Mouse (Mus musculus) liver, postnatal 0 days (tissue): ENCODE measurements at regions not wholly inside any gene's neighbourhood (a gene's known extent, or its start where the extent isn't known, plus 50 kb on each side); places are given as distances from the start of the nearest gene placed in this dataset.

ENCODE experiments used
- ATAC-seq: fragments of 200-750 bp; cut with Nextera tagmentation; 2 replicates; pipeline ENCODE4 v1.8.0; 2017; ENCODE audit warnings: mild to moderate bottlenecking, moderate library complexity
- DNase-seq: peaks from one replicate; pipeline ENCODE4 v3.0.0-alpha.2; 2016
- H3K27ac ChIP-seq: fragments of 300-500 bp; sonication (generic); 2 replicates; pipeline ENCODE4 v1.5.1; 2014; ENCODE audit warnings: antibody characterized with exemption, moderate library complexity, mild to moderate bottlenecking, low read depth
- H3K27me3 ChIP-seq: fragments of 300-500 bp; sonication (generic); 2 replicates; pipeline ENCODE4 v1.6.1; 2014; ENCODE audit warnings: low read length, control low read depth, mixed read lengths; ENCODE audit not compliant: insufficient read depth
- H3K36me3 ChIP-seq: fragments of 300-500 bp; sonication (generic); replicated peaks from 2 replicates; pipeline ENCODE4 v1.6.1; 2014; ENCODE audit warnings: mild to moderate bottlenecking, control low read depth, low read length, moderate library complexity, mixed read lengths; ENCODE audit not compliant: insufficient read depth
- H3K4me1 ChIP-seq: fragments of 300-500 bp; sonication (generic); 2 replicates; pipeline ENCODE4 v1.6.1; 2014; ENCODE audit warnings: antibody characterized with exemption, mild to moderate bottlenecking, control low read depth; ENCODE audit not compliant: insufficient read depth
- H3K4me2 ChIP-seq: fragments of 300-500 bp; sonication (generic); 2 replicates; pipeline ENCODE4 v1.6.1; 2014; ENCODE audit warnings: low read depth, mild to moderate bottlenecking, low read length, moderate library complexity, mixed read lengths
- H3K4me3 ChIP-seq: fragments of 300-500 bp; sonication (generic); 2 replicates; pipeline ENCODE4 v1.5.1; 2014; ENCODE audit warnings: low read depth, low read length
- H3K9ac ChIP-seq: fragments of 300-500 bp; sonication (generic); replicated peaks from 2 replicates; pipeline ENCODE4 v1.6.1; 2014; ENCODE audit warnings: mild to moderate bottlenecking, moderate library complexity
- H3K9me3 ChIP-seq: fragments of 300-500 bp; sonication (generic); 2 replicates; pipeline ENCODE4 v1.6.1; 2016; ENCODE audit warnings: mild to moderate bottlenecking, control low read depth, low read length, mixed read lengths
- CTCF ChIP-seq: sonication (generic); IDR thresholded peaks from 2 replicates; pipeline ENCODE4 v1.5.1; 2016; ENCODE audit warnings: antibody characterized with exemption, low read depth
- EP300 ChIP-seq: IDR thresholded peaks from 2 replicates; pipeline ENCODE4 v1.6.1; 2016; ENCODE audit warnings: antibody characterized with exemption, low read depth, mild to moderate bottlenecking
- WGBS: fragments of 180-500 bp; shearing (Covaris S2); extraction: QIAGEN DNeasy Blood & Tissue Kit; methylation state at CpG from one replicate; pipeline ENCODE4 v1.1.7; 2014; ENCODE audit not compliant: insufficient replicate concordance; 5-methylcytosine and 5-hydroxymethylcytosine counted together

- no peak overlapping the region for H3K9ac ChIP-seq
- no peaks in the 10 kb centered on the region for H3K9me3 ChIP-seq
- H3K4me3 ChIP-seq, result no peak overlapping the region
- DNase-seq (no peak), ATAC-seq (no peak)
- H3K4me1 ChIP-seq, result no peaks in the 10 kb centered on the region
- H3K4me2 ChIP-seq, result no peak overlapping the region
- no peak overlapping the region for H3K27ac ChIP-seq
- H3K27me3 ChIP-seq, result no peaks in the 10 kb centered on the region
- 59% methylated on average over 6 of the region's 6 CpGs for WGBS
- H3K36me3 ChIP-seq, result no peaks in the 10 kb centered on the region
- no peak for TF ChIP-seq CTCF
- no peak for TF ChIP-seq EP300
These were observed 132.8 kb upstream of the Chd6 start for GRCm38 (mm10) chr2:161241665-161242064.

GRCm38 (mm10) chr2:161237280-161237819 lies 128.5 kb upstream of the Chd6 start:
- Histone ChIP-seq H3K27me3 (no peaks in the 10 kb centered on the region), H3K36me3 (no peaks in the 10 kb centered on the region), H3K27ac (no peak overlapping the region), H3K4me2 (no peak overlapping the region), H3K9ac (no peak overlapping the region), H3K9me3 (no peaks in the 10 kb centered on the region), H3K4me3 (no peak overlapping the region), H3K4me1 (no peaks in the 10 kb centered on the region)
- TF ChIP-seq EP300 (no peak), CTCF (no peak)
- ATAC-seq (no peak), DNase-seq (no peak)
- WGBS, result 77% methylated on average over 9 of the region's 9 CpGs

- no peaks in the 10 kb centered on the region for H3K4me1 ChIP-seq
- no peak overlapping the region for H3K27ac ChIP-seq
- DNase-seq (no peak), ATAC-seq (no peak)
- TF ChIP-seq CTCF, result no peak
- TF ChIP-seq EP300, result no peak
- H3K36me3 ChIP-seq, result no peaks in the 10 kb centered on the region
- H3K4me2 ChIP-seq, result no peak overlapping the region
- H3K27me3 ChIP-seq, result no peaks in the 10 kb centered on the region
- WGBS, result 74% methylated on average over 9 of the region's 9 CpGs
- no peak overlapping the region for H3K4me3 ChIP-seq
- H3K9me3 ChIP-seq, result no peaks in the 10 kb centered on the region
- H3K9ac ChIP-seq, result no peak overlapping the region
These were observed 124.4 kb upstream of the Chd6 start for GRCm38 (mm10) chr2:161233155-161233741.

- Histone ChIP-seq H3K27ac (no peak overlapping the region), H3K4me2 (no peak overlapping the region), H3K4me1 (no peaks in the 10 kb centered on the region), H3K9me3 (no peaks in the 10 kb centered on the region), H3K4me3 (no peak overlapping the region), H3K36me3 (no peaks in the 10 kb centered on the region), H3K9ac (no peak overlapping the region), H3K27me3 (no peaks in the 10 kb centered on the region)
- WGBS, result 38% methylated on average over 4 of the region's 4 CpGs
- DNase-seq (no peak), ATAC-seq (no peak)
- no peak for TF ChIP-seq CTCF
- no peak for TF ChIP-seq EP300
These were observed 122.5 kb upstream of the Chd6 start for GRCm38 (mm10) chr2:161231405-161231804.

GRCm38 (mm10) chr2:161215736-161216135 lies 106.9 kb upstream of the Chd6 start:
- H3K9ac ChIP-seq, result no peak overlapping the region
- no peak overlapping the region for H3K4me2 ChIP-seq
- H3K4me3 ChIP-seq, result no peak overlapping the region
- ATAC-seq (no peak), DNase-seq (no peak)
- no peaks in the 10 kb centered on the region for H3K4me1 ChIP-seq
- H3K27me3 ChIP-seq, result 0 out of 2 replicates have a peak, but pooled peaks cover 3% of the 10 kb centered on the region
- TF ChIP-seq EP300 (no peak), CTCF (no peak)
- WGBS, result 74% methylated on average over 8 of the region's 8 CpGs
- no peaks in the 10 kb centered on the region for H3K36me3 ChIP-seq
- no peaks in the 10 kb centered on the region for H3K9me3 ChIP-seq
- H3K27ac ChIP-seq, result no peak overlapping the region

GRCm38 (mm10) chr2:161214681-161215458 lies 106.0 kb upstream of the Chd6 start:
- H3K27me3 ChIP-seq, result 0 out of 2 replicates have a peak, but pooled peaks cover 3% of the 10 kb centered on the region
- no peak overlapping the region for H3K9ac ChIP-seq
- no peak overlapping the region for H3K27ac ChIP-seq
- DNase-seq (peak; percentile 75), ATAC-seq (no peak)
- H3K4me1 ChIP-seq, result no peaks in the 10 kb centered on the region
- no peaks in the 10 kb centered on the region for H3K9me3 ChIP-seq
- H3K36me3 ChIP-seq, result no peaks in the 10 kb centered on the region
- WGBS, result 24% methylated on average over 15 of the region's 15 CpGs
- H3K4me2 ChIP-seq, result 0 out of 2 replicates have a peak overlapping the region, but pooled peaks have one; percentile 10
- H3K4me3 ChIP-seq, result no peak overlapping the region
- TF ChIP-seq EP300, result no peak
- TF ChIP-seq CTCF, result peak; percentile 79
